Mouse (Mus musculus) olfactory bulb, adult 2 months (tissue): ENCODE measurements around the gene Zfyve28.

Source experiments
- CTCF ChIP-seq: fragments of 200-500 bp; IDR thresholded peaks from 2 replicates; pipeline ENCODE4 v1.5.1; 2012; ENCODE audit warnings: low read depth, mild to moderate bottlenecking, low read length, moderate library complexity; ENCODE audit not compliant: insufficient read depth
- POLR2A ChIP-seq: fragments of 200-500 bp; IDR thresholded peaks from 2 replicates; pipeline ENCODE4 v1.6.1; 2012; ENCODE audit warnings: mild to moderate bottlenecking, low read depth, low read length, moderate library complexity; ENCODE audit not compliant: insufficient read depth

GRCm38 (mm10) chr5:34229503-34229902 is 58.7 kb downstream of the Zfyve28 start:
- TF ChIP-seq CTCF (no peak), POLR2A (no peak)
